Mouse (Mus musculus) ES-E14 (cell line): ENCODE measurements at regions not wholly inside any gene's neighbourhood (a gene's known extent, or its start where the extent isn't known, plus 50 kb on each side); places are given as distances from the start of the nearest gene placed in this dataset.

Source experiments
- CHD2 ChIP-seq: IDR thresholded peaks from 2 replicates; pipeline ENCODE4 v1.6.1; 2014; ENCODE audit warnings: mild to moderate bottlenecking, low read depth, low read length, inconsistent platforms
- HCFC1 ChIP-seq: IDR thresholded peaks from 2 replicates; pipeline ENCODE4 v1.6.1; 2012; ENCODE audit warnings: low read length, inconsistent platforms, borderline replicate concordance; ENCODE audit not compliant: insufficient read depth
- MAFK ChIP-seq: IDR thresholded peaks from 2 replicates; pipeline ENCODE4 v1.6.1; 2014; ENCODE audit warnings: mild to moderate bottlenecking, low read depth, low read length, inconsistent platforms; ENCODE audit not compliant: insufficient read depth
- ZC3H11A ChIP-seq: IDR thresholded peaks from 2 replicates; pipeline ENCODE4 v1.6.1; 2012; ENCODE audit warnings: low read depth, mild to moderate bottlenecking, inconsistent platforms, low read length, borderline replicate concordance
- ZNF384 ChIP-seq: IDR thresholded peaks from 2 replicates; pipeline ENCODE4 v1.6.1; 2012; ENCODE audit warnings: low read depth, low read length, inconsistent platforms

DNA sequence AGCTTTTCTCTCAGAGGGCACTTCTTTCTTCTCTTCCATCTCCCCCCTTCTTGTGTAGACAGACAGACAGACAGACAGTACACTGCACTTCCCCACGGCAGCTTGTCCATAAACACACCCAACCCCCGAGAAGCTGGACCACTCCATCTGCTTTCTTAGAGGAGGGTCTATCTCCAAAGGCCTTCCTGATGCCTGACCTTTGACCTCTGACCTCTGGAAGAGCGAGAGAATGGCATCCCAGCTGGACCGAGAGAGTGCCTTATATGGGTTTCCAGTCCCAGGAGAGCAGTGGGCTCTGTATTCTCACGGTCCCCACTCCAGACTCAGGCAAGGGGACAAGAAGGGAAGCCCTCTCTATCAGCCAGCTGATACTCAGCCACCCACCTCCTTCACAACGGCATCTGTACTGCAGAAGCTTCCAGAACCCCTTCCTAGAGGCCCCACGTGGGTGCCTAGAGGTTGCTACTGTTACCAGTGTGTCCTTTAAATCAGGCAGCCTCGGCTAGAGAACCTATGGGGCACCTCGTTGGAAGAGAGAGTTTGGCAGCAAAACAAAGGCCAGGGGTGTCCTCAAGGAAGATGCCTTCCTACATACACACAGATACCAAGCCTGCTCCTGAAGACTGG lies 54.1 kb upstream of the Foxp4 start:
- TF ChIP-seq HCFC1 (no peak), ZNF384 (no peak), MAFK (no peak), ZC3H11A (no peak), CHD2 (no peak)
